Mouse (Mus musculus) kidney, adult 2 months (tissue): ENCODE measurements around the gene 4921517D22Rik. TPM values are rescaled to one million over a fixed set of nuclear protein-coding genes. Genes with fewer than 3 reads are reported as not detected.
"Not testable (repeated sequence)": the region's sequence is repeated elsewhere in the genome, so short reads cannot be mapped to it uniquely, and the experiment has no call there.

ENCODE experiments used
- DNase-seq: peaks from one replicate; pipeline ENCODE4 v3.0.0; 2021
- H3K27ac ChIP-seq: fragments of 200-500 bp; 2 replicates; pipeline ENCODE4 v1.5.1; 2012; ENCODE audit warnings: low read depth, low read length, control low read depth, inconsistent platforms; ENCODE audit not compliant: insufficient read depth
- H3K27me3 ChIP-seq: fragments of 200-500 bp; replicated peaks from 2 replicates; pipeline ENCODE4 v1.6.1; 2012; ENCODE audit warnings: mild to moderate bottlenecking, moderate library complexity, low read length, inconsistent platforms; ENCODE audit not compliant: control insufficient read depth, insufficient read depth
- H3K36me3 ChIP-seq: fragments of 200-500 bp; 2 replicates; pipeline ENCODE4 v1.6.1; 2012; ENCODE audit warnings: mild to moderate bottlenecking, moderate library complexity, low read length, inconsistent platforms; ENCODE audit not compliant: control insufficient read depth, insufficient read depth
- H3K4me1 ChIP-seq: fragments of 200-500 bp; 2 replicates; pipeline ENCODE4 v1.6.1; 2011; ENCODE audit warnings: low read length; ENCODE audit not compliant: control insufficient read depth, insufficient read depth
- H3K4me3 ChIP-seq: fragments of 200-500 bp; 2 replicates; pipeline ENCODE4 v1.5.1; 2011; ENCODE audit warnings: mild to moderate bottlenecking, low read depth, low read length, control low read depth; ENCODE audit not compliant: insufficient read depth
- CTCF ChIP-seq: fragments of 200-500 bp; conservative IDR thresholded peaks from 2 replicates; pipeline ENCODE4 v1.5.1; 2011; ENCODE audit warnings: low read depth, mild to moderate bottlenecking, control low read depth, low read length, moderate library complexity, mixed read lengths; ENCODE audit not compliant: insufficient read depth, insufficient read length
- POLR2A ChIP-seq: fragments of 200-500 bp; IDR thresholded peaks from one replicate; pipeline ENCODE4 v1.6.1; 2011; ENCODE audit warnings: low read depth, low read length, control low read depth
- WGBS: fragments of 180-500 bp; shearing (Covaris S2); methylation state at CpG from one replicate; pipeline ENCODE4 v1.1.7; 2018; 5-methylcytosine and 5-hydroxymethylcytosine counted together
- polyA plus RNA-seq: library from polyadenylated mRNA; depleted of rRNA; stranded (reverse); fragments of >200 nt; gene quantifications from 2 replicates; pipeline ENCODE4 v1.2.3, GENCODE M21; 2012

Gene 4921517D22Rik
- polyA plus RNA-seq, 1 experiment: not detected

- 92% methylated on average over 15 of the region's 15 CpGs for WGBS
- DNase-seq: no peak
- Histone ChIP-seq H3K36me3 (no peaks in the 10 kb centered on the region), H3K4me3 (no peak within 1 kb of the TSS), H3K27me3 (no peaks in the 10 kb centered on the region), H3K4me1 (no peaks in the 10 kb centered on the region), H3K27ac (no peak within 1 kb of the TSS)
- no peak for TF ChIP-seq CTCF
- TF ChIP-seq POLR2A: no peak
These were observed 16.3 kb upstream of the 4921517D22Rik start, which contains the start of gene Spata31d1a for GRCm38 (mm10) chr13:59710230-59710629. TSS of gene Spata31d1a (minus strand) at chr13:59710330.

GRCm38 (mm10) chr13:59704562-59704961 lies 10.7 kb upstream of the 4921517D22Rik start:
- WGBS: 37% methylated on average over 12 of the region's 12 CpGs
- DNase-seq: peak; percentile 62
- Histone ChIP-seq H3K36me3 (no peaks in the 10 kb centered on the region), H3K4me1 (no peaks in the 10 kb centered on the region), H3K27me3 (no peaks in the 10 kb centered on the region), H3K27ac (no peak overlapping the region), H3K4me3 (peak overlapping the region; percentile 17; the same call in 1 of the 2 replicates)
- peak; percentile 27; the same call in 1 of the 2 replicates for TF ChIP-seq CTCF
- no peak for TF ChIP-seq POLR2A

- H3K36me3 ChIP-seq: no peaks in the 10 kb centered on the region
- DNase-seq: no peak
- no peak overlapping the region for H3K27ac ChIP-seq
- H3K4me3 ChIP-seq: no peak overlapping the region
- TF ChIP-seq CTCF: no peak
- TF ChIP-seq POLR2A: no peak
- H3K27me3 ChIP-seq: no peaks in the 10 kb centered on the region
- no peaks in the 10 kb centered on the region for H3K4me1 ChIP-seq
- WGBS: 80% methylated on average over 12 of the region's 12 CpGs
These were observed 9.6 kb upstream of the 4921517D22Rik start for GRCm38 (mm10) chr13:59703514-59703913.

GRCm38 (mm10) chr13:59700137-59700536 lies 6.2 kb upstream of the 4921517D22Rik start:
- H3K4me1 ChIP-seq, H3K27ac ChIP-seq, H3K36me3 ChIP-seq, H3K27me3 ChIP-seq, H3K4me3 ChIP-seq: not testable (repeated sequence)
- DNase-seq: peak; percentile 10
- 76% methylated on average over 1 of the region's 1 CpGs for WGBS

- no peak for DNase-seq
- H3K27ac ChIP-seq: no peak overlapping the region
- no peaks in the 10 kb centered on the region for H3K27me3 ChIP-seq
- no peaks in the 10 kb centered on the region for H3K36me3 ChIP-seq
- 92% methylated on average over 8 of the region's 8 CpGs for WGBS
- no peaks in the 10 kb centered on the region for H3K4me1 ChIP-seq
- TF ChIP-seq POLR2A (no peak), CTCF (no peak)
- no peak overlapping the region for H3K4me3 ChIP-seq
These were observed 5.2 kb upstream of the 4921517D22Rik start for GRCm38 (mm10) chr13:59699131-59699530.

- H3K4me1 ChIP-seq: no peaks in the 10 kb centered on the region
- no peaks in the 10 kb centered on the region for H3K27me3 ChIP-seq
- no peaks in the 10 kb centered on the region for H3K36me3 ChIP-seq
- H3K4me3 ChIP-seq: no peak overlapping the region
- 80% methylated on average over 7 of the region's 7 CpGs for WGBS
- H3K27ac ChIP-seq: no peak overlapping the region
- TF ChIP-seq CTCF: no peak
- no peak for TF ChIP-seq POLR2A
- no peak for DNase-seq
These were observed 1.9 kb upstream of the 4921517D22Rik start for GRCm38 (mm10) chr13:59695781-59696180.

- TF ChIP-seq POLR2A (no peak), CTCF (no peak)
- DNase-seq: no peak
- WGBS: 72% methylated on average over 10 of the region's 10 CpGs
These were observed 2.4 kb downstream of the 4921517D22Rik start for GRCm38 (mm10) chr13:59691478-59691877.

GRCm38 (mm10) chr13:59690576-59690975 lies 3.3 kb downstream of the 4921517D22Rik start:
- WGBS: 88% methylated on average over 7 of the region's 7 CpGs
- no peaks in the 10 kb centered on the region for H3K4me1 ChIP-seq
- DNase-seq: no peak
- no peak for TF ChIP-seq POLR2A
- no peak for TF ChIP-seq CTCF
- no peak overlapping the region for H3K4me3 ChIP-seq
- H3K27me3 ChIP-seq: no peaks in the 10 kb centered on the region
- no peaks in the 10 kb centered on the region for H3K36me3 ChIP-seq
- no peak overlapping the region for H3K27ac ChIP-seq

More at GRCm38 (mm10) chr13:59691478-59691877, 2.4 kb downstream of the 4921517D22Rik start:
- H3K4me3 ChIP-seq: no peak overlapping the region
- no peaks in the 10 kb centered on the region for H3K27me3 ChIP-seq
- H3K4me1 ChIP-seq: no peaks in the 10 kb centered on the region
- no peak overlapping the region for H3K27ac ChIP-seq
- no peaks in the 10 kb centered on the region for H3K36me3 ChIP-seq
